Mouse (Mus musculus) kidney, adult 2 months (tissue): ENCODE measurements at regions not wholly inside any gene's neighbourhood (a gene's known extent, or its start where the extent isn't known, plus 50 kb on each side); places are given as distances from the start of the nearest gene placed in this dataset.

Source experiments
- CTCF ChIP-seq: fragments of 200-500 bp; conservative IDR thresholded peaks from 2 replicates; pipeline ENCODE4 v1.5.1; 2011; ENCODE audit warnings: low read depth, mild to moderate bottlenecking, control low read depth, low read length, moderate library complexity, mixed read lengths; ENCODE audit not compliant: insufficient read depth, insufficient read length
- POLR2A ChIP-seq: fragments of 200-500 bp; IDR thresholded peaks from one replicate; pipeline ENCODE4 v1.6.1; 2011; ENCODE audit warnings: low read depth, low read length, control low read depth

- no peak for TF ChIP-seq CTCF
- no peak for TF ChIP-seq POLR2A
These were observed 702.6 kb downstream of the Slc22a22 start for GRCm38 (mm10) chr15:56774648-56775393.
